Mouse (Mus musculus) adrenal gland, adult 8-10 months (tissue): ENCODE measurements at regions not wholly inside any gene's neighbourhood (a gene's known extent, or its start where the extent isn't known, plus 50 kb on each side); places are given as distances from the start of the nearest gene placed in this dataset.

Experiments
- DNase-seq: peaks from one replicate; pipeline ENCODE4 v3.0.0; 2022

DNA sequence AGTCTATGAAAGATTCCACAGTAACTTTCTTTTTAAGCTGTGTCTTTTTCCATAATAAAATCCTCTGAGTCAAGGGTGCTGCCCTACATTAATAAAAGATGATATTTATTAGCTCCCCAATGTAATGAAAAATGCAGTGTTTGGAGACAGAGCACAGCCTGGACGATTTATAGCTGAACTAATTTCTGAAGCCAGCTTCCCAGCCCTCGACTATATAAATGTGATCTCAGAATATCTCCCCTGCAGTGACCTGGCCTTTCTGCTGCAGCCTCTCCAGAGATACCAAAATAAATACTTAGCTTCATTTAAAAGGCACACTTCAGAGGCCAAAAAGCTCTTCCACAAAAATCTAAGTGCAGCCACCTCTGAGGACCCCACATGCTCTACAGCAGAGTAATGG, 534.7 kb downstream of the Zfp619 start:
- no peak for DNase-seq

DNA sequence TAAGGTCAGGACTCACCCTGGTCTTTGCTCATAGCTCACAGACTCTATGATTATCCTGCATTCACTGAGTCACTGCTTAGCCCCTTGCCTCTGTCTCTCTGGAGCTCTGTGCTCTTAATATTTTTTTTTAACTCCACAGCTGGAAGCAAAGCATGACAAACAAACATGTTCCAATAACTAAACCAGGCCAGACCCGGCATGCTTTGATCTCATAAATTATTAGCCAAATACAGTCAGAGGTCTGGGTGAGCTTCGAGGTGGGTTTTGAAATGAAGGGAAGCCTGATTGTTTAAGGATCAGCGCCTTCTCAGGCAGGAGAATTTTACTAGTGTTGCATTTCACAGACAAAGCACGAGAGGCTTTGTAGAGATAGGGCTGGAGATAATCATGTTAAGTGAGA, 541.3 kb downstream of the Zfp619 start:
- no peak for DNase-seq

DNA sequence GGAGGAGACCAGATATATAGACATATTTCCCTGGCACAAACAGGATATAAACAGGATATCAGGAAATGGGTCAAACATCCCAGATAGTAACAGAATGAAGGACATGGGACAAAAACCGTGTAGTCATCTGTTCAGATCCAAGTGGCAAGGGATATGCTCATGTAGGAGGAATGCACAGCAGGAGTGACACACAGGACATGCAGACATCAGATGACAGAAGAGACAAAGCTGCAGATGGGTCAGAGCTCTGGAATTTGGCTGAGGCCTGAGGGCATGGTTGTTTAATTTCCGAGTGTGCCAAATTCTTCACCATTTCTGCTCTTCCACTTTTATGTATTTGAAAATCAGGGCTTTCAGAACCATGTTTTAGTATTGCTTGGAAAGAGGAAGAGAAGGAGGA, 547.1 kb downstream of the Zfp619 start:
- no peak for DNase-seq

DNA sequence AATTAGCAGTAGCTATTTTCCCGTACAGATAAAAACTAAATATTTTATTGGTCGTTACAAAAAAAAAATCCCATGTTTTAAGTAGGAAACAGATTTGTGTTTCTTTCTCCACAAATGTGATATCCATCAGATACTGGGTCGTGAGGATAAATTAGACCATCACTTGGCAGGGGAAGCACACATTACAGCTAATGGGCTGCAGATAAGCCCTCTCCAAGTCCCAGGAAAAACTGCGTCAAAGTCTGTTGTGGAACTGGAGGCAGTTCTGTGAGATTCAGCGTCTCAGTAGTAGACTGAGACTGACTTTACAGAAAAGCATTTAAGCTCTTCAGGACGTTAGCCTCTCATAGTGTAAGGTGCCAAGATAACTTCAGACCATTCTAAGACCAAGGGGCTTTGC, 548.0 kb downstream of the Zfp619 start:
- DNase-seq = no peak

DNA sequence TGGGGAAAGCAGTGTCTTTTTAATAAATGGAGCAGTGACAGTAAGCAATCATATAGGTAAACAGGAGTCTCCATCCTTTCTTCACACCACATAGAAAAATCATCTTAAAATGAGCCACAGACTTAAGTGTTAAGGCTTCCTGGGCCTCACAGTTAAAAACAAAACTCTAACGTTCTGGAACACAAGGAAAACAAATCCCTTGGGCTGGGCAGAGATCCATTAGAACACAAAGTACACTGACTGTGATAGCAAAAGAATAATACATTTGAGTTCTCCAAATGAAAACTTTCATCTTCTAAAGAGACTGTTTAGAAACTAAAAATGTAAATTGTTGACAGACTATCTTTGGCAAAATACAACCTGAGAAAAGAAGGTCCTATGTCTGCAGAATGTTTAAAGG, 549.8 kb downstream of the Zfp619 start:
- DNase-seq = no peak

DNA sequence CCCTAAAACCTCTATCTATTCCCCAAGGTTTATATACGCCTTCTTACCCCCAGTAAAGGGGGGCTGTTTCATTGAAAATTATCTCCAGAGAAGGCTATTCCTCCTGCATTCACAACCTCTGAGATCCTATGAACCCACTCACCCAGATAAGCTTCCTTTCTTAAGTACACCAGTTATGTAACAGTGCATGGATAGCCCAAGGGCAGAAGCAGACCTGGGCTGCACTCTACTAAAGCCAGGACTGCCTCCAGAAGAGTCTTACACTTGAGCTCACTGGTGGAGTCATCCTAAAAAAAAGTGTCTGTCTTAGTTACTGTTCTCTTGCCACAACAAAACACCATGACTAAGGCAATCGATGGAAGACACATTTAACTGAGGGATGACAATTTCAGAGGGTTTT, 553.7 kb downstream of the Zfp619 start:
- DNase-seq = no peak

DNA sequence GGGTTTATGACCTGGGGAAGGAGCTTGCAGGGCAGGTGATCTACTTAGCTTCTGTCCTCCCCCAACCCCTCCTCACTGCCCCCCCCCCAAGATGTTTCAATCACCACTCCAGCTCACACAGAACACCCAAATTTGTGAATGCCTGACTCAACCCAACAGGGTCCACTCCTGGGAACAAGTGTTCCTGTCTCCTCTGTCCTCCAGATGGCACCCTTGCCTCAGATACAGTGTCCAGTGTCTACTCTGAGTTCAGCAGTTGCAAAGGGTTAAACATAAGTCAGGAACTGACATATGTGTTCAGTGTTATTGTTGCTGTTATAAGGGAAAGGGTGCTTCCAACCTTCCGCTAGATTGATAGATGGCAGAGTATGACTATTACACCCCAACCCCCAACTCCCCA, 554.9 kb downstream of the Zfp619 start:
- DNase-seq = no peak

DNA sequence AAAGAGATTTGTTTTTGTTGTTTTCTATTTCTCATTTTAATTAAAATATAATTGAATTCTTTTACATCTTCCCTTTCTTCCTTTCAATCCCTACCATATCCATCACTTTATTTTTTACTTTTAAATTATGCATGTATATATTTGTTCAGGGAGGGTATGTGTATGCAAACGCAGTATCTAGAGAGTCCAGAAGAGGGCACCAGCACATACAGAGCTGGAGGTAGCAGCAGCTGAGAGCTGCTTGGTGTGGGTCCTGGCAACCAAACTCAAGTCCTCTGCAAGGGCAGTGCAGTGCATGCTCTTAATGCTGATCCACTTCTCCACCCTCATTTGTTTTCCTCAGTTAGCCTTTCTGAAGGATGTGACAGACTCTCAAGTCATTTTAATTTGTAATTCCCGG, 568.7 kb downstream of the Zfp619 start:
- DNase-seq = peak; percentile 4

DNA sequence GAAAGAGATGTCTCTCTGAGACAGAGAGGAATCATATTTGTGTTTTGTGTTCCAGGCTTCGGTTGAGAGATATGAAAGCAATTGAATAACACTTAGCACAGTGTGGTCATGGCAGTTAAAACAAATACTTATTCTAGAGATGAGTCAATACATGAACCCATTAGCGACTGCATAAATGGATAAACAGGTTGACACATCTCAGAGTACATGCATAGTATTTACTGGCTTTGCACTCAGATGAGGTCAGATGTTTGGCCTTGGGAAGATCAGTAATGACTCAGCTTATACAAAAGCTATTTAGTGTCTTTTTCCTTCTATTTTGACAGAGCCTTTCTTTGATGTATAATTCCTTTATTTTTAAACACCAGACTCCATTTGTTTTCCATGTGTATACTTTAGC, 579.5 kb downstream of the Zfp619 start:
- DNase-seq = peak; percentile 3

DNA sequence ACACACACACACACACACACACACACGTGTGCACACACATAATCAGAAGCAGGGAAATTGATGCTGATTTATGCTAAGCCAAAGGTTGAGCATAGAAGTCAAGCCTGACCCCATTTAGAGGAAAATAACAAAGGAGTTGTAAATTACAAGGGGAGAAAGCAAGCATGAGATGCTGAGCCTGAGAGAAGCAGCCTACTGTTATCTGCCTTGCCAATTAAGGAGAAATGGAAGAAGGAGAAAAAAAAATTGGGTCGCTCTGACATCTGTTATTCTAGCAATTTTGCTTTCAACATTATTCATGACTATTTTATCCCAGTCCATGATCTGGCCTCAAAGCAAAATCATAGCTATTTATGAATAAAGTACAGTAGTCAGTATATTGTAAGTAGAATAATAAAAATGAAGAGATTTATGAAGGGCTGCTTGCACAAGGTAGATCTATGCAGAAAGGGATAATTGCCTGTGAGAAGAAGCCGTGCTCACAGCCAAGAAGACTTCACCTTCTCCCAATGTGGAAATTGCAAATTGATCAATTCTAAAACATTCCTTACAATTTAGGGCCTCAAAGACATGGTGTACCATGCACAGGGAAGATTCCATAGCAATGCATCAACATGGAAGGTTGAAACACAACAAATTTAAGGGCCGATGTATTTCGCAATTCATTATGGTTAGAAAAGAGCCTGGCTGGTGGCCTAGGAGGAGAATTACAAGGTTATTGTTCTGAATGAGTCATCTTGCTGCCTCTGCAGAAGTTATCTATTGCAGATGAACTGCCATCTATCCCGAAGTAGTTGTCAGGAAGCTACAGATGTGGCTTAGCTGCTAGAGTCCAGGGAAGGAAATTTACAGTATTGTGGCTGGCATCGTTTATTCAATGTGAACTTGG, 585.7 kb downstream of the Zfp619 start:
- DNase-seq = peak; percentile 67

DNA sequence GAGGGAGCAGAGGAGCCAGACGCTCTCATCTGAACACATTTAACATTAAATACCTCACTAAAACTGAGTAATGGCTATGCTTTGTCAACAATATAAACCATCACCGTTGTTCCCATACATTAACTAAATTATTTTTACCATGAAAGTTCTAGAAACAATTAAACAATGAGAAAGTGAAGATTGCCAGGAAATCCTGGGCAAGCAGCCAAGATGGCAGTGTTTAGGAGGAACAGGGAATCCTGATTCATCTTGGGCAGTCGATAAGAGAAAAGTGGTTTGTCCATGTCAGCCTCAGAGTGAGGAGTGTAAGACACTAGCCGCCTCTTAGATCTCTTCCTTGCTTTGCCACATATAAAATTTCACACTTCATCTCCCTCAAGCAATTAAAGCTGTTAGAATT, 625.3 kb downstream of the Zfp619 start:
- peak; percentile 5 for DNase-seq

DNA sequence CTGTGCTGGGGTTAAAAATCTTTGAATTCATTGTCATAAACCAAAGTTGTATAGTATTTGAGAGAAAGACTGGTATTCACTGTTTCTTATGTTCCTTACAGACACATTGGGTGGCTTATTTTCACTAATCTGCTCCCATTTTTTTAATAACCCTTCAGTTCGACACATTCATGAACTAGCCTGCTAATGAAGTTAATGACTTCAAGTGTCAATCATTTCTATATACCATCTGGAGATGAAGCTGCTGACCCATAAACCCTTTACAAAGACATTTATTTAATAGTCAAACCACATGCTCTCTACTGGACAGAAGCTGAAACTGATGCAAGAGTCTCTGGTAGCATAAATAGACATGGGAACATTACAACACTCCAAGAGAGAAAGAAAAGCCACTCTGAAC, 626.9 kb downstream of the Zfp619 start:
- DNase-seq = no peak

DNA sequence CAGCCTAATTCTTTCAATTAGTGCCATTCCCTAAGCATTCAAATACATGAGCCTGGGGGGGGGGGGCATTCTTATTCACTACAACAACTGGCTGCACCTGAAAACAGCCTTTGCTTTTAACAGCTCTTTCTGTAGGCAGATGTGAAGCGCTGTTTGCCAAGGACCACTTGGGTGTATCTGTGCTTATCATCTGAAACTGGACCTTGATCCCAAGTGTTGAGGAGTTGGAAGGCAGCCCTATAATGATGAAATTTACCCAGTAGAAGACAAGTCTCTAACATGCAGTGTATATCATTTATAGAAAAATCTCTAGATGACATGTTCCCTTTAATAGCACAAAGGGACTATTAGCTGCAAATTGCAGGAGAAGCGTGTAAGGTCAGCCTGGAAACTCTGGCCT, 660.0 kb downstream of the Zfp619 start:
- DNase-seq = no peak

DNA sequence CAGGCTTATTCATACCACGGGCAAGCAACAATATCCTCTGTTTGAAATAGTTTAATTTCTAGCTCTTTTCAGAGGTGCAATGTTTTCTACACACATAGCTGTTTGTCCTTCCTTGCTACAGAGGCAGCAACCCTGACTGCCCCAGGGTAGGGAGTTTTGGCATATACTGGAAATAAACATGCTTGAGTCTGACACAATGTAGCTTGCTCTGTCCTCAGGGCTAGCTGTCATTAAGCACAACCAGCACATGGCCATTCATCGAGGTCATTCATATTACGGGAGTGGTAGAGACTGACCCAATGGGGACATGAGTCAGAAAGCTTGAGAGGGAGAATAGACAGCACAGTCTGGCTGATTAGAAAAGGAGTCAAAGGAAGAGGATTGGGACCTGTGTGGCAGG, 677.8 kb downstream of the Zfp619 start:
- peak; percentile 68 for DNase-seq

DNA sequence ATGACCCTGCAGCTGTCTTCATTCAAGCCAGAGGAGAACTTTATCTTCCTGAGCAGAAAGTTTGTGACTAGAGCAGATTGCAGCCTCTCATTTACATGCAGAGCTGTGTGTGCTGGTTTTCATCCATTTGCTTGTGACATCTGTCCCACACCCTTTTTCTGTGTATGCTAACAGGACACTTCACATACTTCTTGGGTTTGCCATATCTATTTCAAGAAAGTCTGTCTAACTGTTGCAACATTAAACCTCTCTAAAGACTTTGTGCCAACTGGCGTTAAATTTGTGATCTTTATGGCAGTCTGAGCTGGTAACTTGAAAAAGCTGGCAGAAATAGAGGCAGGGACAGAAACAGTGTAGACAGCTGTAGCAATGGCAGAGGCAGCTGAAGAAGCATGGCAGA, 685.0 kb downstream of the Zfp619 start:
- DNase-seq = no peak

DNA sequence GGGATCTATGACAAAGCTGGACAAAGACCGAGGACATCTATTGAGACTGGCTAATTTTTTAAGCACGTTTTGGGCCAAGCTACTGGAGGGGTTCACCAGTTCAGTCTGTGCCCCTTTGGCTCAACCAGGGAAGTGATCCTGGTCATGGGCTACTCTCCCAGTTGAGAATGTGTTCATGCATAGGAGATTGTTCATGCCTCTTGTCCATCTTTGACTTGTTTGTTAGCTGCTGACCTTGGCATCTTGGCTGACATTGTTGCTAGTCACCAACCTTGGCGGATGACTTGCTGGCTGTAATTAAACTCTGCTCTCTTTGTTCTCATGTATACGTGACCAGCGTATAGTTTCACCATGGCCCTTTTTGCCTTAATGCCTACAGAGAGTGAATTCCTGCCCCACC, 686.2 kb upstream of the Vstm2b start:
- peak; percentile 46 for DNase-seq

DNA sequence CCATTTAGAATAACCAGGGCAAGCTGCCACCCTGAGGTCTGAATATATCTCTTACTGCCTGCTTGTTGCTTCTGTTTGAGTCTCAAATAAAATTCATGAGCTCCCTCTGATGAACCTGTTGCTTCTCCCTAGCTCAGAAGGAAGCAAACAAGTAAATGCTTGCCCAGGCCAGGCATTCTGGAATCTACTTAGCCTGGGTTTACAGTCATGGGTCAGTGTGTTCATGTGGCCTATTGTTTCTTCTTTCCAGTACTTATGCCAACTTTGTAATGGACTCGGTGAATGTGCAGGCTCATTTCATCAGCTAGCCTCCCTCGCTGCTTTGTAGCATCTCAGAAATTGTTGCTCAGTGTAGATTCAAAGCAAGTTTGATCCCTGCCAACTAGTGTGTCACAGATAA, 685.6 kb upstream of the Vstm2b start:
- no peak for DNase-seq

DNA sequence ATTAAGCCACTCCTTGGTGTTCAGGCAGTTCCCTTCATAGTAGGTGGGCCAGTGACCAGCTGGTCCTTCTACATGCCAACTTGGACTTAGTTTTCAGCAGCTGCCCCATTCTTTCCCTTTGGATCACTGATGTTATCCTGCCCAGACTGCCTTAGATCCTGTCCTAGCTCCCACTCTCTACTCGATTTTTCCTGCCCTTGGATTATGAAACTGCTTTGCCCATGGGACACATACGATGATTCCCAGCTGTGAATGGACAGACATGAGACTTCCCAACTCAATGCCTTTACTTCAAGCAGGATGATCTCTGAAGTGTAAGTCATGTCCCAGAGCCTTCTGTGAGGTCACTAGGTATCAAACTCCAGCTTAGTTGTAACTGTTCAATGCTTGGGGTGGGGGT, 684.5 kb upstream of the Vstm2b start:
- DNase-seq = no peak

DNA sequence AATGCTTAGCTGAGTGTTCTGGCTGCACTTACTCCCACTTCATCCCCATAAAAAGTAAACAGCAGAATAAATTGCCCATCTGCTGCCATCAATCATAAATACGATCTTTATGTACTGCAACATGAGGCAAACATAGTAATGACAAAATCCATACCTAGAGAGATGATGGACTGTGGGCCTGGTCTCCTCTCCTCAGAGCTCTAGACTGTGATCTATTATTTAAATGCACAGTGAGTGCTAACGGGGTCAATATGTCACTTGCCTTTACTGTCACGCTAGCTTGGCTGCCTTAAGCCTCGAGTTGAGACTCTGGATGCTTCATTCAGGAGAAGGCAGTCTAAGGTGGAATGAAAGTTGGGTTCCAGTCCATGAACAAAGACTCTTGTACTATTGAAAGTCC, 683.7 kb upstream of the Vstm2b start:
- DNase-seq = no peak

DNA sequence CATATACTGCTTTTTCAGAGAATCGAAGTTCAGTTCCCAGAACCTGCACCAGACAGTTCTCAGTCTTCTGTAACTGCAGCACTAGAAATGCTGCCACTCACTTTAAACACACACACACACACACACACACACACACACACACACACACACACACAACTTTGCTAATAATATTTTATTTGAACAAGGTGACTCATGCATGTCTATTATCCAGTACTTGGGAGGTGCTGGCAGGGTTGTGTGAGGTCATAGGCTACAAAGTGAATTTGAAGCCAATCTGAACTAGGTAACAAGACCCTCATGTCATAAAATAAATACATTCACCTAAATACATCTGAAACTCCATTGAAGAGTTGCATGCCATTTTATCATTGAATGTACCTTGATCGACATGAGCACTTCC, 682.9 kb upstream of the Vstm2b start:
- DNase-seq = peak; percentile 20

DNA sequence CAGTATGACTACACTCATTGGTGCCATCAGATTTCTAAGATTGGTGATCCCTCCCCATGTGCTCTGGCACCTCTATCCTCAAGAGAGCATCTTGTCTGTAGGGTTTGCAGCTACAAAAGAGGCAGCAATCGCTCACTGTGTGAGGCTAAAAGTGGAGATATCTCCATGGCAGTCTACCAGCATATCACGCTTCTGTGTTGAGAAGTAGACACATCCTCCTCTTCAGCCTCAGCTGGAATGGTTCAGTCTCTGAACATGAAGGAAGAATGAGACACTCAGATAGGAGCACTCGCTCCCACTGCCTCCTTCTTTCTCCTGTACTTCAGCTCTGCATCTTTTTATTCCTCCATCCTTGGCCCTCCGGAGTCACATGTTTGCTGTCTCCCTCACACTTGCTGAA, 677.6 kb upstream of the Vstm2b start:
- DNase-seq = no peak

DNA sequence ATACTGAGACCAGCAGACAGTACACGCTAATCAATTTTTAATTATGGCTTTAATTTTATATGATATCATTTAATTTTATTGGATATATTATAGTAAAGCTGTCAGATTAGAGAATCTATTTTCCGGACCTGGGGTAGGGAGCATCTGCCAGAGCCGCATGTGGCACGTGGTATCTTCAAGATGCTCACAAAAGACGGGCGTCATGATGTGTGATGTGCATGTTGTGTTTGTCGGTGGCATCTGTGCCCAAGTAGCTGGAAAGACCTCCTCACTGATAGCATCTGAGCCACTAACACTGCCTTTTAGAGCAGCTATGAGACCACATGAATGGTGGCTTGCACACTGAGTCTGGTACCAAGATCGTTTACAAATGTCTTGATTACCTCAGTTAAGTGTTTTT, 652.9 kb upstream of the Vstm2b start:
- DNase-seq = no peak

DNA sequence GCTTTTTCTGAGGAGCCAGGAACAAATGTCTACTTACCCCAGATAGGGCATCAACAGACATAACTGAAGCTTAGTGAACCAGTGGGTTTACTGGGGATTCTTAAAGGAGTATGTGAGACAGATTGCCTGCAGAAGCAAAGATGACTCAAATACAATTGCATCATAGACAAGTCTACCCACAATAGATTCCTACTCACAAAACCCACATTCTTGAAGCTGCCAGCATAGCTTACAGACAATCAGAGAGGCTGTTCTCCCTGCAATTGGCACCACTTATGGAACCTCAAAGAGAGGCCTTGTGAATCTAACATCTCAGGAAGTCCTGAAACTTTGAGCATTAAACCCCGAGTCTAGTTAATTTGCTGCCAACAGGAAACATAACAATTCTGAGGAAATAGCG, 649.6 kb upstream of the Vstm2b start:
- DNase-seq = no peak

DNA sequence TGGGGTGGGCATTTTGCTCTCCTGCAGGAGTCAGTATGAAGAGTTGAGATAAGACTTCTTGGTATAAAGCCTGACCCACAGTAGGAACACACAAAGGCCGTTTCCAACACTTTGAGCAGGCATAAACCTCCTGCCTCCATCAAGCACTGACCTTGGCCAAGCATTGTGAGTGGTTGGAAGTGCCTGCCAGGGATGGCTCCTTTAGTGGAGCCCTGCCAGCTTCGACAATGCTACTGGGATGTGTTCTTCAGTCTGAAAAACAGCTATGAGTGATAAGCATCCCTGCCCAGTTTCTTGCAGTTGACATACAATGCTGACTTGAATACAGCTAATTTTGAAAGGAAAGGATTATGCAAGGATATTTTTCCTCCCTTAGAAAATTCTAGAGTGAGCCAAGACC, 644.6 kb upstream of the Vstm2b start:
- no peak for DNase-seq
